Mouse (Mus musculus) neural tube, embryonic 12.5 days (tissue): ENCODE data around the gene Rspo1. TPM values are rescaled to one million over a fixed set of nuclear protein-coding genes. Genes with fewer than 3 reads are reported as not detected.

Source experiments
- ATAC-seq: fragments of 200-750 bp; cut with Nextera tagmentation; 2 replicates; pipeline ENCODE4 v1.8.0; 2017; ENCODE audit warnings: low read depth, mild to moderate bottlenecking, moderate TSS enrichment, moderate library complexity; ENCODE audit not compliant: low FRiP score
- H3K27ac ChIP-seq: fragments of 300-500 bp; sonication (generic); 2 replicates; pipeline ENCODE4 v1.5.1; 2016
- H3K27me3 ChIP-seq: fragments of 300-500 bp; sonication (generic); replicated peaks from 2 replicates; pipeline ENCODE4 v1.6.1; 2016; ENCODE audit warnings: mild to moderate bottlenecking
- H3K36me3 ChIP-seq: fragments of 300-500 bp; sonication (generic); 2 replicates; pipeline ENCODE4 v1.6.1; 2016; ENCODE audit warnings: mild to moderate bottlenecking
- H3K4me1 ChIP-seq: fragments of 300-500 bp; sonication (generic); 2 replicates; pipeline ENCODE4 v1.6.1; 2016
- H3K4me2 ChIP-seq: fragments of 300-500 bp; sonication (generic); replicated peaks from 2 replicates; pipeline ENCODE4 v1.6.1; 2016; ENCODE audit warnings: mild to moderate bottlenecking
- H3K4me3 ChIP-seq: fragments of 300-500 bp; sonication (generic); 2 replicates; pipeline ENCODE4 v1.5.1; 2016
- H3K9ac ChIP-seq: fragments of 300-500 bp; sonication (generic); 2 replicates; pipeline ENCODE4 v1.6.1; 2016; ENCODE audit warnings: mild to moderate bottlenecking
- H3K9me3 ChIP-seq: fragments of 300-500 bp; sonication (generic); 2 replicates; pipeline ENCODE4 v1.6.1; 2016; ENCODE audit warnings: mild to moderate bottlenecking
- WGBS: fragments of 180-500 bp; shearing (Covaris S2); methylation state at CpG from one replicate; pipeline ENCODE4 v1.1.7; 2016; 5-methylcytosine and 5-hydroxymethylcytosine counted together
- polyA plus RNA-seq: library from polyadenylated mRNA; unstranded; fragments of >200 nt; fragmentation: Nextera tagmentation; extraction: Ambion mirVana; gene quantifications from 2 replicates; pipeline ENCODE4 v1.2.1, GENCODE M21; 2016

Gene Rspo1
- polyA plus RNA-seq, 1 experiment from 2014 or later = 4.6 TPM

DNA sequence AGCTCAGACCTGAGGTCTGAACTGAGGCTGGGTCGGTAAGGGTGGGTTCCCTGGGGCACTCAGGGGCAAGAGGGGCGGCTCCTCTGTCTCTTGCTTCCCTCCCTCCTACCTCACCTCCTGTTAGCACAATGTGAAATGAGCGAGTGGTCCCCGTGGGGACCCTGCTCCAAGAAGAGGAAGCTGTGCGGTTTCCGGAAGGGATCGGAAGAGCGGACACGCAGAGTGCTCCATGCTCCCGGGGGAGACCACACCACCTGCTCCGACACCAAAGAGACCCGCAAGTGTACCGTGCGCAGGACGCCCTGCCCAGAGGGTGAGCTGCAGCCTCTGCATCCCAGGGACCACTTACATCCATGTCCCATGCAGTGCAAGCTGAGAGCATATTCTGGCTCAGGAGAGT, 21.2 kb downstream of the Rspo1 start:
- H3K9ac ChIP-seq = no peak overlapping the region
- WGBS = 57% methylated on average over 15 of the region's 15 CpGs
- H3K27me3 ChIP-seq = peaks cover 30% of the 10 kb centered on the region
- no peaks in the 10 kb centered on the region for H3K36me3 ChIP-seq
- no peak for ATAC-seq
- no peak overlapping the region for H3K4me3 ChIP-seq
- no peaks in the 10 kb centered on the region for H3K9me3 ChIP-seq
- H3K4me1 ChIP-seq = peaks cover 5% of the 10 kb centered on the region; the same call in 1 of the 2 replicates
- no peak overlapping the region; the same call in 1 of the 2 replicates for H3K4me2 ChIP-seq
- no peak overlapping the region for H3K27ac ChIP-seq

- no peak for ATAC-seq
- no peak overlapping the region for H3K9ac ChIP-seq
- H3K4me3 ChIP-seq = no peak overlapping the region
- WGBS = 72% methylated on average over 6 of the region's 6 CpGs
- no peaks in the 10 kb centered on the region for H3K36me3 ChIP-seq
- peaks cover 30% of the 10 kb centered on the region for H3K27me3 ChIP-seq
- H3K4me2 ChIP-seq = no peak overlapping the region
- H3K27ac ChIP-seq = no peak overlapping the region
- H3K9me3 ChIP-seq = no peaks in the 10 kb centered on the region
- H3K4me1 ChIP-seq = peaks cover 5% of the 10 kb centered on the region; the same call in 1 of the 2 replicates
Observed at GRCm38 (mm10) chr4:125008220-125008619, 22.0 kb downstream of the Rspo1 start.

- Histone ChIP-seq H3K4me1 (peaks cover 5% of the 10 kb centered on the region; the same call in 1 of the 2 replicates), H3K4me3 (no peak overlapping the region), H3K36me3 (no peaks in the 10 kb centered on the region), H3K9me3 (no peaks in the 10 kb centered on the region), H3K9ac (no peak overlapping the region), H3K27ac (no peak overlapping the region), H3K27me3 (peaks cover 30% of the 10 kb centered on the region), H3K4me2 (no peak overlapping the region)
- WGBS = 58% methylated on average over 8 of the region's 8 CpGs
- ATAC-seq = no peak
Observed at GRCm38 (mm10) chr4:125008712-125009111, 22.5 kb downstream of the Rspo1 start.

DNA sequence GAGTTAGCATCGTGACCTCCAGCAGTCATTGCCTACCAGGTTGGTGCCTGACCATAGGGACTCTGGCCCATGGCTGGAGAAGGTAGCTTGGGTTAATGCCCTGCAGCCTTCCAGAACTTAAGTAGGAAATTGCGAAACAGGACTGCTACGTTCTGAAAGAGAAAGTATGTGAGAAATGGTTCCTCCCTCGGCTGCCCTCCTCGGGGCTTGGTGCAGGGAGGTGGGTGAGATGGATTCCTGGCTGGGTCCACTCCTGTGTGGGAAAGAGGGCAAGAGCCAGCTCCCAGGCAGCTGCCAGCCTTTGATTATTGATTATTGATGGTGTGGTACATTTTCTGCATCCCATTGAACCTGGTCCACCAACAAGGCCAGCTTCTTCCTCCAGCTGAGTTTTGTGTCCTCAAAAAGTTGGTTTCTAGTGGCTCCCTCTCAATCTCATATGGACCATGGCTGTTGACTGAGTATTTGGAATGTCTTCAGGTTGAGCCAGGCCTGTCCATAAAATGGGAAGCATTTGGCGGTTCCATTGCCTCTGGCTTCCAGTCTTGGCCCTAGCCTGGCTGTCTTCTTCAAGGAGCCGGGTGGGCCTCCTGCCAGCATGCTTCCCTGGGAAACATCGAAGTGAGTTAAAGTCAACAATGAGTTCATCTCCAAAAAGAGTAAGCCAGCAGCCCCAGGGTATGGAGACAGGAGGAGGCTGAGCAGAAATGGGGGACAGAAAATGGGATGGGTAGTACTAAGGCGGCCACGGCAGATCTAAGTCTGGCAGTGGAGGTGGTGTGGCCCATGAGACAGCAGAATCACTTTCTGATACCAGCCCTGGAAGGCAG, 29.8 kb downstream of the Rspo1 start, which contains the start of gene Gnl2:
Gene Gnl2, plus strand, starts transcription at position 780 of the 830 bp plus-strand sequence.
- Histone ChIP-seq H3K27me3 (peaks cover 3% of the 10 kb centered on the region), H3K9ac (no peak within 1 kb of the TSS), H3K27ac (no peak within 1 kb of the TSS), H3K4me1 (no peaks in the 10 kb centered on the region), H3K9me3 (no peaks in the 10 kb centered on the region), H3K4me2 (no peak within 1 kb of the TSS), H3K36me3 (no peaks in the 10 kb centered on the region), H3K4me3 (no peak within 1 kb of the TSS)
- no peak for ATAC-seq
- WGBS = 89% methylated on average over 10 of the region's 10 CpGs

GRCm38 (mm10) chr4:125017431-125017830, 31.2 kb downstream of the Rspo1 start:
- Histone ChIP-seq H3K36me3 (no peaks in the 10 kb centered on the region), H3K9ac (no peak overlapping the region), H3K4me2 (no peak overlapping the region), H3K27me3 (peaks cover 3% of the 10 kb centered on the region), H3K4me1 (no peaks in the 10 kb centered on the region), H3K4me3 (no peak overlapping the region), H3K9me3 (no peaks in the 10 kb centered on the region), H3K27ac (no peak overlapping the region)
- WGBS = 86% methylated on average over 11 of the region's 11 CpGs
- no peak for ATAC-seq

- no peaks in the 10 kb centered on the region for H3K9me3 ChIP-seq
- no peak overlapping the region for H3K4me2 ChIP-seq
- no peak overlapping the region for H3K4me3 ChIP-seq
- H3K27me3 ChIP-seq = peaks cover 6% of the 10 kb centered on the region
- ATAC-seq = no peak
- no peak overlapping the region for H3K9ac ChIP-seq
- no peaks in the 10 kb centered on the region for H3K4me1 ChIP-seq
- H3K27ac ChIP-seq = no peak overlapping the region
- no peaks in the 10 kb centered on the region for H3K36me3 ChIP-seq
- WGBS = 34% methylated on average over 11 of the region's 11 CpGs
Observed at GRCm38 (mm10) chr4:125020780-125021538, 34.7 kb downstream of the Rspo1 start.

- peak; percentile 98 for ATAC-seq
- Histone ChIP-seq H3K4me1 (peaks cover 14% of the 10 kb centered on the region), H3K36me3 (peaks cover 8% of the 10 kb centered on the region), H3K27ac (no peak overlapping the region), H3K9me3 (no peaks in the 10 kb centered on the region), H3K27me3 (no peaks in the 10 kb centered on the region), H3K9ac (peak overlapping the region; percentile 86), H3K4me2 (peak overlapping the region; percentile 95), H3K4me3 (peak overlapping the region; percentile 90)
- under 1% methylated on average over 50 of the region's 50 CpGs for WGBS
Observed at GRCm38 (mm10) chr4:125029891-125030614, 43.8 kb downstream of the Rspo1 start.

DNA sequence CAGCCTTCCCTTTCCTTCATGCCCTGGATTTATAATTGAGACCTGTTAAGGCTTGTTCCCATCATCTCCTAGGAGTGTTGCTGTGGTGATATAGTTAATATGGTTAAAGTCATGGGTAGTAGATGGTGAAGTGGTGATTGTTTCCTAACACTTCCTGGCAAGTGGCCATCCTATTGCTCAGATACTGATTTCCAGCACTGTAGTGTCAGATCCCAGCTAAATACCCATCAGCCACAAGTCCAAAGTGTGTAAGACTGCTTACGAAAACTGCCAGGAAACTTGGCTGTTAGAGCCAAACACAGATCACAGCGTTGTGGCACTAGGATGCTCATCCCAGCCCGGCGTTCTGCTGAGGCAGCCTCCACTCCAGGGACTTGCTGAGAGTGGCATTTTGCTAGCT, 48.1 kb downstream of the Rspo1 start:
- Histone ChIP-seq H3K4me2 (no peak overlapping the region), H3K4me3 (no peak overlapping the region), H3K27me3 (no peaks in the 10 kb centered on the region), H3K36me3 (peaks cover 36% of the 10 kb centered on the region), H3K4me1 (peaks cover 14% of the 10 kb centered on the region), H3K27ac (no peak overlapping the region), H3K9ac (no peak overlapping the region), H3K9me3 (no peaks in the 10 kb centered on the region)
- 93% methylated on average over 4 of the region's 4 CpGs for WGBS
- no peak for ATAC-seq

DNA sequence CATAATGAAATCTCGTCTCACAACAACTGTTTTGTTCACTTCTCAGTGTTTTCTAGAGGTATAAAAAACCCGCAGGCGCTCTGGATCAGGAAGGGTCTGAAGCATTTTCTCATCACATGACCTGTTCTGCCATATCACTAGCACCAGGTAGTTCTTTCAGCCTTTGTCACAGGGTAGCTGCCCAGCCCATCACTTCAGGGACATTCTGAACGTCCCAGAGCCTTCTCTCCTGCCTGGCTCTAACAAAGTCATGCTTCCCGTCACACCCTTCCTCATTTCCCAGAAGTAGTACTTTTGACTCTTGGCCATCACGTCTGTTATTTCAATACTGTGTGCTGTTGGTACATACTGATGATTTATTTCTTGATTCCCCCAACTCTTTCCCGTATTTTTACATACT, 58.2 kb downstream of the Rspo1 start:
- ATAC-seq = no peak
- 91% methylated on average over 7 of the region's 7 CpGs for WGBS
- Histone ChIP-seq H3K4me2 (no peak overlapping the region), H3K27me3 (no peaks in the 10 kb centered on the region), H3K4me3 (no peak overlapping the region), H3K9me3 (no peaks in the 10 kb centered on the region), H3K4me1 (no peaks in the 10 kb centered on the region), H3K36me3 (peaks cover 89% of the 10 kb centered on the region), H3K27ac (no peak overlapping the region), H3K9ac (no peak overlapping the region)

- Histone ChIP-seq H3K27me3 (no peaks in the 10 kb centered on the region), H3K4me1 (no peaks in the 10 kb centered on the region), H3K4me2 (no peak overlapping the region), H3K4me3 (no peak overlapping the region), H3K27ac (no peak overlapping the region), H3K9ac (no peak overlapping the region), H3K9me3 (no peaks in the 10 kb centered on the region), H3K36me3 (peaks cover 58% of the 10 kb centered on the region)
- 91% methylated on average over 9 of the region's 9 CpGs for WGBS
- ATAC-seq = no peak
Observed at GRCm38 (mm10) chr4:125055385-125055784, 69.2 kb downstream of the Rspo1 start.

- no peaks in the 10 kb centered on the region for H3K4me1 ChIP-seq
- no peaks in the 10 kb centered on the region for H3K27me3 ChIP-seq
- H3K9me3 ChIP-seq = no peaks in the 10 kb centered on the region
- H3K4me3 ChIP-seq = no peak overlapping the region
- H3K27ac ChIP-seq = no peak overlapping the region
- peaks cover 48% of the 10 kb centered on the region for H3K36me3 ChIP-seq
- H3K4me2 ChIP-seq = no peak overlapping the region
- 81% methylated on average over 4 of the region's 4 CpGs for WGBS
- no peak overlapping the region for H3K9ac ChIP-seq
- no peak for ATAC-seq
Observed at GRCm38 (mm10) chr4:125056476-125056875, 70.2 kb downstream of the Rspo1 start.

- no peaks in the 10 kb centered on the region for H3K27me3 ChIP-seq
- H3K9ac ChIP-seq = no peak overlapping the region
- peaks cover 41% of the 10 kb centered on the region for H3K36me3 ChIP-seq
- no peaks in the 10 kb centered on the region for H3K4me1 ChIP-seq
- WGBS = 60% methylated on average over 3 of the region's 3 CpGs
- no peak for ATAC-seq
- H3K4me2 ChIP-seq = no peak overlapping the region
- H3K4me3 ChIP-seq = no peak overlapping the region
- no peak overlapping the region for H3K27ac ChIP-seq
- H3K9me3 ChIP-seq = no peaks in the 10 kb centered on the region
Observed at GRCm38 (mm10) chr4:125057273-125057672, 71.0 kb downstream of the Rspo1 start.
